Mouse (Mus musculus) left cerebral cortex, postnatal 36 days (tissue): ENCODE results near the gene Rap1b. TPM values are rescaled to one million over a fixed set of nuclear protein-coding genes. Genes with fewer than 3 reads are reported as not detected.

ENCODE experiments used
- DNase-seq, 2 experiments: peaks; one replicate each; pipeline ENCODE4 v3.0.0; 2021 to 2022; ENCODE audit warnings: low spot score in 2 of 2, mixed read lengths in 1 of 2
- intact Hi-C: fragments of 180-260 bp; cut with DNase I; formaldehyde crosslinking; loops from one replicate; pipeline ENCODE4 v1.15.1; 2025
- total RNA-seq, 2 experiments: library from RNA; stranded (reverse); gene quantifications; 2 replicates each; pipeline ENCODE4 v1.2.3; 2021

The Rap1b gene
- total RNA-seq, 2 experiments from 2014 or later, result 60.2 to 62.8 TPM

GRCm38 (mm10) chr10:117860361-117860760 lies 14.5 kb upstream of the Rap1b start:
- intact Hi-C loops, result no loop called here
- DNase-seq, result no peak

GRCm38 (mm10) chr10:117859800-117860199 lies 14.0 kb upstream of the Rap1b start:
- intact Hi-C loops, result no loop called here

DNA sequence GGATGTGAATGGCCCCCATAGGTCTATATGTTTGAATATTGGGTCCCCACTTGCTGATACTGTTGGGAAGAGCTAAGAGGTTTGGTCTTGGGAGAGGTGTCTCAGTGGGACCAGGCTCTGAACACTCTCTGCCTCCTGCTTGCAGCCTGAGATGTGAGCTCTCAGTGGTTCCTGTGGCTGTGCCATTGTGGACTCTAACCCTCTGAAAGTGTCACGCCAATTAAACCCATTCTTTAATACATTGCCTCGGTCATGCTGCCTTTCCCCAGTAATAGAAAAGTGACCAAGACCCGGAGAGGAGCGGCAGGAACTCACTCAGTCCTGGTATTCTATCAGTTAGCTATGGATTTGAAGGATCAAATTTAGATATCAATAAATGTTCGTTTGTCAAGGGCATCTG lies 12.4 kb upstream of the Rap1b start:
- intact Hi-C loops, result no loop called here
- DNase-seq, result no peak

More at GRCm38 (mm10) chr10:117859800-117860199, 14.0 kb upstream of the Rap1b start:
- no peak for DNase-seq

GRCm38 (mm10) chr10:117856001-117856720 lies 10.3 kb upstream of the Rap1b start:
- DNase-seq, result no peak
- intact Hi-C loops, result no loop called here

- intact Hi-C loops, result no loop called here
- no peak for DNase-seq
Measured at GRCm38 (mm10) chr10:117852648-117853192, 6.9 kb upstream of the Rap1b start.

DNA sequence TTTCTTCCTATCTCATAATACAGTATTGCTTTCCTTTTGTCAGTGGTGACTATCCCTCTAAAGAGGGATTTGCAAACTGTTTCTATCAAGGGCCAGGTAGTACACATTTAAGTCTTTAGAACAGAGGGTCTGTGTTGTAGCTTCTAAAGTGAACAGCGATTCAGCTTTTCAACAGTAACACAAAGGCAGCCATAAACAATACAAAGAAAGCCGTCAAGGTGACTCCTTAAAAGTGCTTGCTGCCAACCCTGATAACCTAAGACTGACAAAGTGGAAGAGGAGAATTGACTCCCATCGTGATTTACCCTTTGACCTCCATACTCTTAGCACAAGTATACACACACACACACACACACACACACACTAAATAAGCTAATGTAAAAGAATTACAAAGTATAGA lies 3.1 kb upstream of the Rap1b start:
- intact Hi-C loops, result loop anchor here (5.0 to 10.0 kb wide), 3 partner anchors 58 to 263 kb away; no protein-coding TSS in a partner anchor
- DNase-seq, result no peak

GRCm38 (mm10) chr10:117846796-117847195 lies 961 bp upstream of the Rap1b start:
- no peak for DNase-seq
- intact Hi-C loops, result loop anchor here (5.0 to 10.0 kb wide), 3 partner anchors 61 to 266 kb away; no protein-coding TSS in a partner anchor

DNA sequence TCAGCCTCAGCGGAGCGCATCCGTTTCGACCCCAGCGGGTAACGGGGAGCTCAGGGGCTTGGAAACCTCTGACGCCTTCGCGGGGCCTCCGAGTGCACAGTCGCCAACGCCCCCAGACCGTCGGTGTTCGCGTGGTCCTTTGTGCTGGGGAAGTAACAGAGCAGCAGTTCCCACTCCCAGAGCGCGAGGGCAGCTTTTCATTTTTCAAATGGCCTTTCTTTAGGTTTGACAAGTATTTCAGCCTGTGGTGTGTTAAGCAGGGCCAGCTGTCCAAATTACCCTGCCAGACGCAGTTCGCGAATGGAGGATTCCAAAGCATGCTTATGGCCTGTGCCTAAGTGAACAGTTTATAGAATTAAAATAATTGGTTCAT lies 411 bp upstream of the Rap1b start:
- DNase-seq, result no peak
- intact Hi-C loops, result loop anchor here (5.0 to 10.0 kb wide), 3 partner anchors 61 to 266 kb away; no protein-coding TSS in a partner anchor

DNA sequence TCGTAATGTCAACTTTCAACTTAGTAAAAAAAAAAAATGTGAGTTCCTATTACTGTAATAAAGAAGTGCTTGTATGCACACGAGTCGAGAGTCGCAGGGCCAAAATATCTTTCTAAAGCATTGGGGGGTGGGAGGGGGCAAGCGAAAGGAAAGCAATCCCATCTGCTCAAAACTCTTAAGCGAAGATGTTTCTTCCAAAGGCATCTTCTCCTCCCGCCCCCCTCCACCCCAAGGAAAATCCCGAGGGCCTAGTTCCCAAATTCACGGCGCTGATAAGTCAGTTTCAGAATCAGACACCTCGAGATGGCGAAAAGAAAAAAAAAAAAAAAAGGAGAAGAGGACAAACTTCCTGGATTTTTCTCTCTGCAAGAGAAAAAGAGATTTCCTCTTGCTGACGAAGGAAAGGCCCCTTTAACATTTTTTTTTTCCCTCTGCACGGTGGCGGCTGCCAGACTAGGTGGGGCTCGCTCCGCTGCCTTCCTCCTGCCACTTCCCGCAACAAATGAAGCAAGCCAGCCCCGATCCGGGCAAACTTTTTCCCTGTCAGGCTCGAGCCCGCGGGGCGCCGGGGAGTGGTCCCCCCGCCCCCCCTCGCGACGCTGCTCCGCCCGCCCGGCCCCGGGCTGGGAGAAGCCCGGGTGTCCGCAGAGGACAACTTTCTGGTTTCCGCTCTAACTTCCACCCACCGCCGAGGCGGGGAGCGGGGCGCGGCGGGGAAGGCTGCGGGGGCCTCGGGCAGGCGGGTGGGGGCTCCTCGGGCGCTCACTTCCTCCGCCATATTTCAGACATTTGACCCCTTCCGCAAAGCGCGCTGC lies 846 bp downstream of the Rap1b start:
- DNase-seq, result peak; percentile 55 to 57
- intact Hi-C loops, result loop anchor here (2.0 to 10.0 kb wide), 4 partner anchors 52 to 267 kb away; partner anchors contain the start of gene Nup107

DNA sequence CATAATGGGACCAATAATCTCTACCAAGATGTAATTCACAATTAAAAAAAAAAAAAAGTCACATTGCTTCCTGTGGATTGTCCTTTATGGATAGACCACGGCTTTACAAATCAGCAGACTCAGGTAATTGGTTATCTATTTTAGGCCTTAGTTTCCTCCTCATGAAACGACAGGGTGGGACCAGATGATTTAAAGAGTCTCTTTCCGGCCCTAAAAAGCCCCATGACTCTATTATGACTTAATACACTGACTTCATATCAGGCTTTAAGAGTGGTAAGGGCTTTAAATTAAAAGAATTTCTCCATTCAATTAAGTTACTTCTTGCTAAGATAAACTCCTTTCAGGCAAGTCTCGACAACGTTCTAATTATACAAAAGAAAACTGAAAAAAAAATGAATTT lies 1.6 kb downstream of the Rap1b start:
- no peak for DNase-seq
- intact Hi-C loops, result loop anchor here (2.0 to 10.0 kb wide), 2 partner anchors 51 to 141 kb away; partner anchors contain the start of gene Nup107

DNA sequence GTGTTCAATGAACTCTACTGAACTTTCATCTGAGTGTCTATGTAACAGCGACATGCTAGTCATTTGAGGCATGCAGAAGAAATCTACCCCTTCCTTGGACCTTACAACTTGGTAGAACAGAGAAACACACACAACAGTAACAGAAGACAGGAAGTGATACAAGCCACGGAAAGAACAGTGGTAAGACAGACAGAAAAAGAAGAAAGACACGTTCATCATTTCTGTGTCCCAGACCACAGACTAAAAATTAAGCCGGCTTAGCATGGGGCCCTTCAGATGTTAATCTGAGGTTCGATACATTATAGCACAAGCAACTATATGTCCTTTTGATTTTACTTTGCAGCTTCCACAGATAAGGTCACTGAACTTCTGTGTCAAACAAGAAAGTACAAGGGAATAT lies 2.1 kb downstream of the Rap1b start:
- DNase-seq, result no peak
- intact Hi-C loops, result loop anchor here (2.0 to 10.0 kb wide), 2 partner anchors 51 to 141 kb away; partner anchors contain the start of gene Nup107

DNA sequence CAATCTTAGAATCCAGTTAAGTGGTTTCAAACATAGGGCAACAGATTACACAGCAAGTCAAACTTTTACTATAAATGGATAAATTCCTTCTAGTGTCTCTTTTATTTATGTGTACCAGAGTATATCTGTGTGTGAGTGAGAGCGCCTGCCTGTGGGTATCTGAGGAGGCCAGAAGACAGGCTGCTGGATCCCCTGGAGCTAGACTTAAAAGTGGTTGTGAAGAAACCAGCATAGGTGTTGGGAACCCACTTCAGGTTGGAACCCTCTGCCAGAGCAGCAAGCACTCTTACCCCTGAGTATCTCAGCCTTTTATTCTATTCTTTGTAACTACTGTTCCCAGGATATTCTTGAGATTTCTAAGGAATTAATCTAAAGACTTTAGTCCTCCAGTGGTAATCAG lies 4.1 kb downstream of the Rap1b start:
- intact Hi-C loops, result loop anchor here (10.0 kb wide), 1 partner anchor 143 kb away; no protein-coding TSS in a partner anchor
- no peak for DNase-seq

GRCm38 (mm10) chr10:117840431-117840995 lies 5.3 kb downstream of the Rap1b start:
- DNase-seq, result no peak
- intact Hi-C loops, result loop anchor here (10.0 kb wide), 1 partner anchor 144 kb away; no protein-coding TSS in a partner anchor

- DNase-seq, result no peak
- intact Hi-C loops, result loop anchor here (10.0 kb wide), 1 partner anchor 145 kb away; no protein-coding TSS in a partner anchor
Measured at GRCm38 (mm10) chr10:117839737-117840136, 6.1 kb downstream of the Rap1b start.

DNA sequence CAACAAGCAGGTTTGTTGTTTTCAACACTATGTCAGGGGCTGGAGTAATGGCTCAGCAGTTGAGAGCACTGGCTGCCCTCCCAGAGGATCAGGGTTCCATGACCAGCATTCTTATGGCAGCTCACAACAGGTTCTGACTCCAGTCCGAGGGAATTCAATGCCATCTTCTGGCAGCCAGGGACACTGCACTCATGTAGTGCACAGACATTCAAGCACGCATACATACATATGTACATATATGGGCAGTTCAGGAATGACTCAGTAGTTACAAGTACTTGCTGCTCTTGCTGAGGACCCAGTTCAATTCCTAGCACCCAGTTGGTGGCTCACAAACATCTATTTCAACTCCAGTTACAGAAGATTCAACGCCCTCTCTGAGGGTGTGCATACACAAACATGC lies 6.9 kb downstream of the Rap1b start:
- intact Hi-C loops, result no loop called here
- no peak for DNase-seq

- intact Hi-C loops, result no loop called here
- no peak for DNase-seq
Measured at GRCm38 (mm10) chr10:117836354-117836753, 9.5 kb downstream of the Rap1b start.

- intact Hi-C loops, result no loop called here
- no peak for DNase-seq
Measured at GRCm38 (mm10) chr10:117835453-117835852, 10.4 kb downstream of the Rap1b start.

DNA sequence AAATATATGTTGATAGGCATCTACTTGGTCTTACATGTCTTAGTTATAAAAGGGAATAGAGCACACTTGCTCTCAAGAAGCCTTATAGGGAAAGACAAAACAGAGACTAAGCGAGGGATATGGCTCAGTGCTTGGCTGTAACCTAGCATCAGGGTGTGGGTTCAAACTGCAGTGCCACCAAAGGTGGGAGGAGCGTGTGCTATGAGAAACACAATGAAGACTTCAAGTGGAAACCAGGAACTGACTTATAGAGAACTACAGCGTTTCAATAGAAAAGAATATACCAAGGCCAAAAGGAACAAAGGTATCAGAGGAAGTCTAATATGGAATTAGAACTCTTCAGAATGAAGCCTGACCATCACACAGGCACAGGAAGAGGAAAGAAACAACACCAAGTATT lies 15.0 kb downstream of the Rap1b start:
- no peak for DNase-seq
- intact Hi-C loops, result no loop called here

GRCm38 (mm10) chr10:117829472-117830155 lies 16.2 kb downstream of the Rap1b start:
- intact Hi-C loops, result no loop called here

More at GRCm38 (mm10) chr10:117829472-117830155, 16.2 kb downstream of the Rap1b start:
- no peak for DNase-seq
